Mouse (Mus musculus): Measurements from ENCODE around the gene Ppm1g. TPM values are rescaled to one million over a fixed set of nuclear protein-coding genes. Genes with fewer than 3 reads are reported as not detected.
"Not testable (repeated sequence)": the region's sequence is repeated elsewhere in the genome, so short reads cannot be mapped to it uniquely, and the experiment has no call there.

Gene Ppm1g
- polyA plus RNA-seq, 1 experiment: 67.4 TPM

DNA sequence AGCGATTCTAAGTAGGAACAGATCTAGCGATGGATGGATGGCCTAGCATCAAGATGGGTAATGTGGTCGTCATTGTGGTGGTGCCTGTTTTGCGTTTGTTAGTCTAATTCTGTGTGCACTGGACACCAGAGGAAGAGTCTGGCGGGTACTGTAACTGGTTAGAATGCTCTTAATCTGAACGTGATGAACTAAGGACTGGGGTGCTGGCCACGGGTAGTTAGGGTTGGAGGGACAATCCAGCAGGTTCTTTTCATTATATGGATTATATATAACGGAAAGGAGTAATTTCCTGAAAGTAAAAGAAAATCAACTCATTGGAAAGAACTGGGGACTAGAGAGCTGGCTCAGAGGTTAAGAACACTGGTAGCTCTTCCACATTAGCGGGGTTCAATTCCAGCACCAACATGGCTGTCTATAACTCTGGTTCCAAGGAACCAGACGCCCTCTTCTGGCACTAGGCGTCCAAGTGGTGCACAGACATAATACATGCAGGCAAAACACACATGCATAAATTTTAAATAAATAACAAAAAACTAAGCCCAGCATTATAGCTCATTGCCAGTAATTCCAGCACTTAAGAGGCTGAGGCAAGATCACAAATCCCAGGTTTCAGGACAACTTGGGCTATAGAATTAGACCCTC is 938 bp upstream of the Ppm1g start:
- WGBS: 16% methylated on average over 11 of the region's 11 CpGs
- DNase-seq: no peak

DNA sequence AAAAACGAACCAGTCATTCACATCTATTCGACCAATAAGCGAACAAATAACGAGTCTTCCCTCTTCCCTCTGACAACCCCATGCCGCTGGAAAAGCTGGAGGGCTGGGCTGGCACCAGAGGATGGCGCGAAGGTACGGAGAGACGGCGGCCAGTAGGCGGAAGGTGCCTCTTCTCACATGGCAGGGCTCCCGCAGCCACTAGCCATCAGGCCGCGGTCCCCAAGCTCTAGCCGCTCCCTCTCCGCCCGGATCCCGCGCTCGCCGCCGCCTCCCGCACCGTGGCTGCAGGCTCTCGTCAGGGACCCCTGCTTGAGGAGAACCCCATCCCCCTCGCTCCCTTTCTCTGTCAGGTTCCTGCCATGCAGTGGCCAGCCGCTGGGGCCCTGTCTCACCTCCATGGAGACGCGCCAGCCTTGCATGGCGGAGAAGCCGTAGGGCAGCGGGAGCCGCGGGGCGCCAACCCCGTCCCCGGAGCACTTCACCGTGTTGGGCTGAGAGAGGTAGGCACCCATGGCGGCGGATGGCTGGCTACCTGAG is 508 bp downstream of the Ppm1g start:
- DNase-seq: no peak
- under 1% methylated on average over 40 of the region's 40 CpGs for WGBS

More for the DNA sequence above, 938 bp upstream of the Ppm1g start:
- Histone ChIP-seq H3K4me1 (ENCODE audit: control insufficient read depth, insufficient read depth, low read length) (peaks cover 6% of the 10 kb centered on the region; the same call in 1 of the 2 replicates), H3K4me3 (replicated peaks; ENCODE audit: extremely low read depth, low read depth, low read length) (peak overlapping the region; percentile 90)
- TF ChIP-seq POLR2A (IDR thresholded peaks at IDR 0.05; ENCODE audit: borderline replicate concordance, extremely low read depth, low read depth, low read length): no peak
- TF ChIP-seq CTCF (IDR thresholded peaks at IDR 0.05; ENCODE audit: insufficient read depth, low read length): 0 out of 2 replicates have a peak, but pooled peaks have one; percentile 4

DNA sequence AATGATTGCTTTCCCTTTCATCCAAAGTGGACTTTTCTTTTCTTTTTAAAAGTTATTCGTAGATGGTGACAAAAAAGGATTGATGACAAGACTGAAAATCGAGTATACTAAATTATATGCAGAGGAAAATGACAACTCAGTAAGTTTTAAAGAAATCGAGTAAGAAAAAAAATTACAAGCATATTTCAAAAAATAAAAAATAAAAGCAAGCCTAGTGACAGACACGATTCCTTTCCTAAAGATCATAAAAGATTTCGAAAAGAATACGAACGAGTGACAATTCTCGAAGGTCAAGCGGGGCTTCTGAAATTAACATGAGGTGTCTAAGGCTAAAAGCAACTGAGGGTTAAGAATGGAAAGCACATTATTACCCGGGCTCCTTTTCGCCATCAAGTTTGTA is 1.0 kb downstream of the Ppm1g start:
- Histone ChIP-seq H3K4me1 (ENCODE audit: control insufficient read depth, insufficient read depth, low read length) (peaks cover 6% of the 10 kb centered on the region; the same call in 1 of the 2 replicates), H3K4me3 (replicated peaks; ENCODE audit: extremely low read depth, low read depth, low read length) (peak overlapping the region; percentile 80)
- 1% methylated on average over 11 of the region's 11 CpGs for WGBS
- DNase-seq: no peak
- no peak for TF ChIP-seq POLR2A (IDR thresholded peaks at IDR 0.05; ENCODE audit: borderline replicate concordance, extremely low read depth, low read depth, low read length)
- no peak for TF ChIP-seq CTCF (IDR thresholded peaks at IDR 0.05; ENCODE audit: insufficient read depth, low read length)

More for the DNA sequence above, 508 bp downstream of the Ppm1g start:
- TF ChIP-seq CTCF (IDR thresholded peaks at IDR 0.05; ENCODE audit: insufficient read depth, low read length) (no peak), POLR2A (IDR thresholded peaks at IDR 0.05; ENCODE audit: borderline replicate concordance, extremely low read depth, low read depth, low read length) (no peak)
- peaks cover 6% of the 10 kb centered on the region; the same call in 1 of the 2 replicates for H3K4me1 ChIP-seq (ENCODE audit: control insufficient read depth, insufficient read depth, low read length)
- H3K4me3 ChIP-seq (replicated peaks; ENCODE audit: extremely low read depth, low read depth, low read length): peak overlapping the region; percentile 80

DNA sequence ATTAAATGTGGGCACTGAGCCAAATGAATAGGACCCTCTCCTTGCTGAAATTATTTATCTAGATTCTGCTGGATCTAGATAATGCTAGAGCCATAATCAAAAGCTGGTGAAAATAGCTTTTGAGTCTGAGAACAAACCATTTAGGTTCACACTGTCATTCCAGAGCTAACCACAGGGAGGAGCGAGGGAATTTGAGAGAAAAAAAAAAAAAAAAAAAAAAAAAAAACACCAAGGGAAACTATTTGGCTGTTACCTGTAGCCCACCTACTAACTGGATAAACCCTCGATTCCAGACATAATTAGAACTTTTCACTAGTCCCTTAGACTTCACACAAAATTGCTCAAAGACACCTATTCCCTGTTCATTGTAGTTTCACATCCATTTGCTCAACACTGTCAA is 1.4 kb downstream of the Ppm1g start:
- 2% methylated on average over 2 of the region's 2 CpGs for WGBS
- Histone ChIP-seq H3K4me3 (replicated peaks; ENCODE audit: extremely low read depth, low read depth, low read length) (no peak overlapping the region), H3K4me1 (ENCODE audit: control insufficient read depth, insufficient read depth, low read length) (peaks cover 6% of the 10 kb centered on the region; the same call in 1 of the 2 replicates)
- TF ChIP-seq CTCF (IDR thresholded peaks at IDR 0.05; ENCODE audit: insufficient read depth, low read length) (no peak), POLR2A (IDR thresholded peaks at IDR 0.05; ENCODE audit: borderline replicate concordance, extremely low read depth, low read depth, low read length) (no peak)
- DNase-seq: no peak

DNA sequence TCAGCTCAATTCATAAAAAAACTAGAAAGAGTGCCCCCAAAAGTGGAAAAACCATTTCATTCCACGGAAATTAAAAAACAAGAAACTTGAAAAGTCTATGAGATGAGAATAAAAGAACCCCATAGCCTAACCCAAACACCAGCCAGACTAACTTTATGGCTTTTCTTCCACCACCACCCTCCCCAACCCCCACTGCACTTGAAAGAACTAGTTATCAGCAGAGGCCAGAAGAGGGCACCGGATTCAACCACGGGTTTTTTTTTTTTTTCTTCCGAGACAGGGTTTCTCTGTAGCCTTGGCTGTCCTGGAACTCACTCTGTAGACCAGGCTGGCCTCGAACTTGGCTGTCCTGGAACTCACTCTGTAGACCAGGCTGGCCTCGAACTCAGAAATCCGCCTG is 2.2 kb downstream of the Ppm1g start:
- TF ChIP-seq CTCF (IDR thresholded peaks at IDR 0.05; ENCODE audit: insufficient read depth, low read length) (no peak), POLR2A (IDR thresholded peaks at IDR 0.05; ENCODE audit: borderline replicate concordance, extremely low read depth, low read depth, low read length) (no peak)
- DNase-seq: no peak
- Histone ChIP-seq H3K4me1 (ENCODE audit: control insufficient read depth, insufficient read depth, low read length) (peaks cover 6% of the 10 kb centered on the region; the same call in 1 of the 2 replicates), H3K4me3 (replicated peaks; ENCODE audit: extremely low read depth, low read depth, low read length) (no peak overlapping the region)
- 43% methylated on average over 7 of the region's 7 CpGs for WGBS

DNA sequence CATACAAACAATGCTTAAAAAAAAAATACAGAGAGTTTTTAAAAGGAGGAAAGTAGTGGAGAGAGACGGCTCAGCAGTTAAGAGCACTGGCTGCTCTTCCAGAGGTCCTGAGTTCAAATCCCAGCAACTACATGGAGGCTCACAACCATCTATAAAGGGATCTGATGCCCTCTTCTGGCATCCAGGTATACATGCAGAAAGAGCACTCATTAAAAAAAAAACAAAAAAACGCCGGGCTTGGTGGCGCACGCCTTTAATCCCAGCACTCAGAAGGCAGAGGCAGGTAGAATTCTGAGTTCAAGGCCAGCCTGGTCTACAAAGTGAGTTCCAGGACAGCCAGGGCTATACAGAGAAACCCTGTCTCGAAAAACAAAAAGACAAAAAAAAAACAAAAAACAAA is 3.9 kb downstream of the Ppm1g start:
- not testable (repeated sequence) for DNase-seq; H3K4me1 ChIP-seq (ENCODE audit: control insufficient read depth, insufficient read depth, low read length); H3K4me3 ChIP-seq (replicated peaks; ENCODE audit: extremely low read depth, low read depth, low read length)
- WGBS: 86% methylated on average over 6 of the region's 6 CpGs

DNA sequence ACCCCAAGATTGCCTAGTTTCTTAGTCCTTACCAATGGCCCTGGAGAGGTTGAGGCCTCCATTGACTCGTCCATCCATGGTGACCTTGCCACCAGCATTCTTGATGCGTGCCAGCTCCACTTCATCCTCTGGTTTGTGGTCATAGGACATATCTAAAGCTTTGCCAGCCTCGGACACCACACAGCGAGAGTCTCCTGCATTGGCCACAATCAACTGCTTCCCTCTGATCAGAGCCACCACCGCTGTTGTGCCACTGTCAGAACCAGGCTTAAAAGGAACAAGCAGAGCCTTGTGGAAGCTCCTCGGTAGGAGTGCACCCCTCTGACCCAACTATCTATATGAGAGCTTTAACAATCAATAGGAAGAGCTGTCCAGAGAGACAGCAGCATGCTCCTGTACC is 16.1 kb downstream of the Ppm1g start:
- H3K4me3 ChIP-seq (replicated peaks; ENCODE audit: extremely low read depth, low read depth, low read length): no peak overlapping the region
- DNase-seq: no peak
- TF ChIP-seq CTCF (IDR thresholded peaks at IDR 0.05; ENCODE audit: insufficient read depth, low read length): no peak
- no peak for TF ChIP-seq POLR2A (IDR thresholded peaks at IDR 0.05; ENCODE audit: borderline replicate concordance, extremely low read depth, low read depth, low read length)
- no peaks in the 10 kb centered on the region; the same call in 1 of the 2 replicates for H3K4me1 ChIP-seq (ENCODE audit: control insufficient read depth, insufficient read depth, low read length)
- 92% methylated on average over 6 of the region's 6 CpGs for WGBS

DNA sequence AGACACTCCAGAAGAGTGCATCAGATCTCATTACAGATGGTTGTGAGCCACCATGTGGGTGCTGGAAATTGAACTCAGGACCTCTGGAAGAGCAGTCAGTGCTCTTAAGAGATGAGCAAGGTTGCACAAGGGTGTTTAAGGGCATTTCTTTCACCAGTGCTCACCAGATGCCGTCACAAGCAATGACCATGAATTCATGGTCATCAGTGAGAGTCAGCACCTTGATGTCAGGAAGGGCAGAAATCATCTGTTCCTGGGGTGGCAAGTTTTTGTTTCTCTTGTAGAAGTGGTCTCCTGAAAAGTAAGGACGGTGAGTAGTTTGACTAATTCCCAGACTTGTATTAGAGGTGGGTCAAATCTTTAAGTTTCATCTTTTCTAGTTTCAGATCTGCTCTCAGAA is 16.6 kb downstream of the Ppm1g start:
- 87% methylated on average over 2 of the region's 2 CpGs for WGBS
- no peak overlapping the region for H3K4me3 ChIP-seq (replicated peaks; ENCODE audit: extremely low read depth, low read depth, low read length)
- no peaks in the 10 kb centered on the region; the same call in 1 of the 2 replicates for H3K4me1 ChIP-seq (ENCODE audit: control insufficient read depth, insufficient read depth, low read length)
- DNase-seq: no peak
- no peak for TF ChIP-seq POLR2A (IDR thresholded peaks at IDR 0.05; ENCODE audit: borderline replicate concordance, extremely low read depth, low read depth, low read length)
- no peak for TF ChIP-seq CTCF (IDR thresholded peaks at IDR 0.05; ENCODE audit: insufficient read depth, low read length)

DNA sequence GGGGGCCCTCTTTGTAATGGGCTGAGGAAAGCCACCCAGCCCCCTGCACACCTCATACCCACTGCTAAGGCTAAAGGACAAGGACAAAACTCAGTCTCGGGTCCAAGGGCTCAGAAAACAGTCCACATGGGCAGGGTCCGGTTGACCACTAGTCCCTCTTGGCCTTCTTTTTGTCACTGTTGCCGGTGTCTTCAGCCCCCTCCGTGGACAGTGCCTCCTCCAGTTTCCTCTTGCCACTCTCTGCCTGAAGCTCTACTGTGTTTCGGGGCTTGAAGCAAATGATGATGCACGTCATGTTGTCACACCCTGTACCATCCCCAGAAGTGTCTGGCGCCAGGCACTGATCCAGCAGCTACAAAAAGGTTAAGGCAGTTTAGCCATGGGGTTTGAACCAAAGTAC is 17.6 kb downstream of the Ppm1g start:
- DNase-seq: no peak
- 89% methylated on average over 7 of the region's 7 CpGs for WGBS
- no peak for TF ChIP-seq POLR2A (IDR thresholded peaks at IDR 0.05; ENCODE audit: borderline replicate concordance, extremely low read depth, low read depth, low read length)
- TF ChIP-seq CTCF (IDR thresholded peaks at IDR 0.05; ENCODE audit: insufficient read depth, low read length): no peak
- Histone ChIP-seq H3K4me3 (replicated peaks; ENCODE audit: extremely low read depth, low read depth, low read length) (no peak overlapping the region), H3K4me1 (ENCODE audit: control insufficient read depth, insufficient read depth, low read length) (no peaks in the 10 kb centered on the region; the same call in 1 of the 2 replicates)

All from lung, adult 2 months (tissue).